Mouse (Mus musculus) erythroblast, embryonic 14.5 days (primary cell): Measurements from ENCODE around the gene Rab40c.

ENCODE experiments used
- GATA1 ChIP-seq: IDR thresholded peaks from 2 replicates; pipeline ENCODE4 v1.6.1; 2012; ENCODE audit warnings: low read length, inconsistent platforms, mixed read lengths
- TAL1 ChIP-seq: IDR thresholded peaks from 3 replicates; pipeline ENCODE4 v1.6.1; 2012; ENCODE audit warnings: low read length, inconsistent platforms, mixed read lengths

DNA sequence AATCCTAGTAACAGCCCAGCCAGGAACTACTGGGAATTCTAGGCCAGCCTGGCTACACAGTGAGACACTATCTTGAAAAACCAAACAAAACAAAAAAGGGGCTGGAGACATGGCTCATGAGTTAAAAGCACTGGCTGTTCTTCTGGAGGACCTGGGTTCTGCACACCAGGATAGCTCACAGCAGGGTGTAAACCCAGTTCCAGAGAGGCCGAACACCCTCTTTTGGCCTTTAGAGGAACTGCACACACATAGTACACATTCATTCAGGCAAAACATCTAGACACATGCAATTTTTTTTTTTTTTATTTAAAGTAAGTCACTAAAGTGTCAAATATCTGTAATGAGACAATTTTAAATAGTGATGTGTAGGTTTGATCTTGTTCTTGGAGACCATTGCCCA is 19.3 kb downstream of the Rab40c start:
- no peak for TF ChIP-seq GATA1
- no peak for TF ChIP-seq TAL1
